Mouse (Mus musculus): ENCODE measurements around the gene Wfdc9. TPM values are rescaled to one million over a fixed set of nuclear protein-coding genes. Genes with fewer than 3 reads are reported as not detected.

Wfdc9 gene
- polyA plus RNA-seq (2015; fragmentation: Nextera tagmentation; extraction: Ambion mirVana), result not detected in 2 replicates

GRCm38 (mm10) chr2:164656483-164656882, at the start of gene Wfdc9:
Gene Wfdc9 (minus strand): TSS chr2:164656583.

GRCm38 (mm10) chr2:164698201-164698600, 41.8 kb upstream of the Wfdc9 start, which contains the start of gene Spint4:
Gene Spint4 (plus strand): TSS chr2:164698501.

DNA sequence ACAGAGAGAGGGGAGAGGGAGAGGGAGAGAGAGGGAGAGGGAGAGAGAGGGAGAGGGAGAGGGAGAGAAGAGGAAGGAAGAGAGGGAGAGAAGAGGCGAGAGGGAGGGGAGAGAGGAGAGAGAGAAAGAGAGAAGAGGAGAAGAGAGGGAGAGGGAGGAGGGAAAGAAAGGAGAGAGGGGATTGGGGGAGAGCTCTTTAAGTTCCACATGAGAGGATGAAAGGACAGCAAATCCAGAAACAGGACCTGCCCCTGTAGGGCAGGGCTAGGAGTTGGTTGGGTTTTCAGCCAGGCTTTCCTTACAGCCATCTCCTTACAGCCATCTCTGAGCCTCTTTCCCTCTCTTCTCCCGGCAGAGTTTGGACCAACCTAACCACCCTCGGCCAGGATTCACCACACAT, 28.4 kb upstream of the Wfdc9 start, which contains the start of gene Wfdc13:
Gene Wfdc13, plus strand, starts transcription at position 301 of the 400 bp plus-strand sequence.

DNA sequence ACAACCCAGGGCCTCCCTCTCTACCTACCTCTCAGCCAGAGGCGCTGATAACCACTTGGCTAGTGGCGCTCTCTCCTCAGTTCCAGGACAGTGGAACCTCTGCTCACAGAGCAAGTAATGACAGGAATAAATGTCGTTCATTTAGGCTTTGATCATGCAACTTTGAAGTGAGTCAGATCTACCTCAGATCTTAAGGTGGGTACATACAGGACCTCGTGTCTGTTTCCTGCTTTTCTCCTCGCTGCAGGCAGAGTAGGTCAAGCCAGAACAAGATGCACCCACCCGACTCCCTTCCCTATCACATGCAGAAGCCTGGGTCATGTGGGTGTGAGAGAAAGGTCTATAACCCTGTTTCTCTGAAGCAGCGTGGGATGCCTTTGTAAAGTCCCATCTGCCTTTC, 17.6 kb upstream of the Wfdc9 start, which contains the start of gene Wfdc11:
Gene Wfdc11, minus strand, starts transcription at position 101 of the 400 bp plus-strand sequence.

GRCm38 (mm10) chr2:164655858-164656257, 525 bp downstream of the Wfdc9 start, which contains the start of gene Wfdc10:
Gene Wfdc10 (plus strand): TSS chr2:164656046.

GRCm38 (mm10) chr2:164638696-164639095, 17.7 kb downstream of the Wfdc9 start, which contains the start of gene Wfdc16:
Gene Wfdc16 (minus strand): TSS chr2:164638796.

DNA sequence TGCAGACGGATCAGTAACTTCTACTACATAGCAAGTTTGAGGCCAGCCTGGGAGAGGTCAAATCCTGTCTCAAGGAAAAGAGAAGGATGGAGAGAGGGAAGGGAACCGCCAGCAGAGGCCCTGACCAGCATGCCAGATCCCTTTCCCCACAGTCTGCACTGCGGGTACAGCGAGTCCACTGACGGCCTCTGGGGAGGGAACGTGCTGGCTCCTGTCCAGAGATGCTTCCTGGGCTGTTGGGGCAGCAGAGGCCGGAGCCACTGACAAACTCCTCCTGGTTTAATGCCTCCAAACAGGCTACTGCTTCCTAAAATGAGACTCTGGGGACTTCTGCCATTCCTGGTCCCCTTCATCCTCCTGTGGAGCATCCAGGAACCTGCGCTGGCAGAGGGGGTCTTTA, 42.9 kb downstream of the Wfdc9 start, which contains the start of the genes Wfdc6b and Wfdc8:
Gene Wfdc6b, plus strand, starts transcription at position 52 of the 400 bp plus-strand sequence.
Gene Wfdc8, minus strand, starts transcription at position 156 of the 400 bp plus-strand sequence.

Other genes with a start within 250 kb of the Wfdc9 start
- 24.0 and 33.9 TPM in 2 replicates for gene Sdc4, start 212.7 kb downstream of the Wfdc9 start, polyA plus RNA-seq (2015; fragmentation: Nextera tagmentation; extraction: Ambion mirVana)
- gene Sys1, start 199.6 kb downstream of the Wfdc9 start, polyA plus RNA-seq (2015; fragmentation: Nextera tagmentation; extraction: Ambion mirVana), result 50.7 and 54.5 TPM in 2 replicates
- gene Gm20458, start 195.6 kb downstream of the Wfdc9 start, polyA plus RNA-seq (2015; fragmentation: Nextera tagmentation; extraction: Ambion mirVana), result 5.4 and 7.5 TPM in 2 replicates
- gene Trp53tg5, start 182.9 kb downstream of the Wfdc9 start, polyA plus RNA-seq (2015; fragmentation: Nextera tagmentation; extraction: Ambion mirVana), result not detected in 2 replicates
- 1.9 and 3.2 TPM in 2 replicates for gene Dbndd2, start 170.5 kb downstream of the Wfdc9 start, polyA plus RNA-seq (2015; fragmentation: Nextera tagmentation; extraction: Ambion mirVana)
- gene Pigt, start 159.1 kb downstream of the Wfdc9 start, polyA plus RNA-seq (2015; fragmentation: Nextera tagmentation; extraction: Ambion mirVana), result 32.0 and 38.4 TPM in 2 replicates
- 1.6 and 2.4 TPM in 2 replicates for gene Wfdc2, start 94.2 kb downstream of the Wfdc9 start, polyA plus RNA-seq (2015; fragmentation: Nextera tagmentation; extraction: Ambion mirVana)
- gene Spint3, start 83.1 kb downstream of the Wfdc9 start, polyA plus RNA-seq (2015; fragmentation: Nextera tagmentation; extraction: Ambion mirVana), result not detected in 2 replicates
- gene Wfdc6a, start 71.1 kb downstream of the Wfdc9 start, polyA plus RNA-seq (2015; fragmentation: Nextera tagmentation; extraction: Ambion mirVana), result 0.22 and 0.31 TPM in 2 replicates
- not detected in 2 replicates for gene Eppin, start 63.0 kb downstream of the Wfdc9 start, polyA plus RNA-seq (2015; fragmentation: Nextera tagmentation; extraction: Ambion mirVana)
- not detected in 2 replicates for gene Wfdc6b, start 43.1 kb downstream of the Wfdc9 start, polyA plus RNA-seq (2015; fragmentation: Nextera tagmentation; extraction: Ambion mirVana)
- not detected in 2 replicates for gene Wfdc8, start 43.0 kb downstream of the Wfdc9 start, polyA plus RNA-seq (2015; fragmentation: Nextera tagmentation; extraction: Ambion mirVana)
- gene Wfdc16, start 17.8 kb downstream of the Wfdc9 start, polyA plus RNA-seq (2015; fragmentation: Nextera tagmentation; extraction: Ambion mirVana), result not detected in 2 replicates
- gene Wfdc10, start 537 bp downstream of the Wfdc9 start, polyA plus RNA-seq (2015; fragmentation: Nextera tagmentation; extraction: Ambion mirVana), result not detected in 2 replicates
- not detected in 2 replicates for gene Wfdc11, start 17.5 kb upstream of the Wfdc9 start, polyA plus RNA-seq (2015; fragmentation: Nextera tagmentation; extraction: Ambion mirVana)
- gene Wfdc13, start 28.5 kb upstream of the Wfdc9 start, polyA plus RNA-seq (2015; fragmentation: Nextera tagmentation; extraction: Ambion mirVana), result not detected in 2 replicates
- gene Spint4, start 41.9 kb upstream of the Wfdc9 start, polyA plus RNA-seq (2015; fragmentation: Nextera tagmentation; extraction: Ambion mirVana), result not detected in 2 replicates
- gene Spint5, start 58.7 kb upstream of the Wfdc9 start, polyA plus RNA-seq (2015; fragmentation: Nextera tagmentation; extraction: Ambion mirVana), result not detected in 2 replicates
- gene Wfdc3, start 89.3 kb upstream of the Wfdc9 start, polyA plus RNA-seq (2015; fragmentation: Nextera tagmentation; extraction: Ambion mirVana), result 1.5 and 1.9 TPM in 2 replicates
- gene Dnttip1, start 89.4 kb upstream of the Wfdc9 start, polyA plus RNA-seq (2015; fragmentation: Nextera tagmentation; extraction: Ambion mirVana), result 57.5 and 59.2 TPM in 2 replicates
- gene Ube2c, start 113.3 kb upstream of the Wfdc9 start, polyA plus RNA-seq (2015; fragmentation: Nextera tagmentation; extraction: Ambion mirVana), result 603 and 708 TPM in 2 replicates
- gene Tnnc2, start 123.4 kb upstream of the Wfdc9 start, polyA plus RNA-seq (2015; fragmentation: Nextera tagmentation; extraction: Ambion mirVana), result 0.84 and 1.7 TPM in 2 replicates
- gene Snx21, start 129.2 kb upstream of the Wfdc9 start, polyA plus RNA-seq (2015; fragmentation: Nextera tagmentation; extraction: Ambion mirVana), result 7.1 and 8.2 TPM in 2 replicates
- gene Acot8, start 148.3 kb upstream of the Wfdc9 start, polyA plus RNA-seq (2015; fragmentation: Nextera tagmentation; extraction: Ambion mirVana), result 18.3 and 21.1 TPM in 2 replicates
- gene Zswim3, start 148.5 kb upstream of the Wfdc9 start, polyA plus RNA-seq (2015; fragmentation: Nextera tagmentation; extraction: Ambion mirVana), result 4.2 and 4.7 TPM in 2 replicates
- 4.9 and 5.9 TPM in 2 replicates for gene Zswim1, start 166.1 kb upstream of the Wfdc9 start, polyA plus RNA-seq (2015; fragmentation: Nextera tagmentation; extraction: Ambion mirVana)
- gene Spata25, start 172.0 kb upstream of the Wfdc9 start, polyA plus RNA-seq (2015; fragmentation: Nextera tagmentation; extraction: Ambion mirVana), result not detected in 2 replicates
- 71.3 and 90.5 TPM in 2 replicates for gene Ctsa, start 176.3 kb upstream of the Wfdc9 start, polyA plus RNA-seq (2015; fragmentation: Nextera tagmentation; extraction: Ambion mirVana)
- gene Neurl2, start 176.9 kb upstream of the Wfdc9 start, polyA plus RNA-seq (2015; fragmentation: Nextera tagmentation; extraction: Ambion mirVana), result 3.3 and 3.9 TPM in 2 replicates
- gene Pltp, start 201.1 kb upstream of the Wfdc9 start, polyA plus RNA-seq (2015; fragmentation: Nextera tagmentation; extraction: Ambion mirVana), result 8.5 and 12.7 TPM in 2 replicates
- gene Pcif1, start 222.7 kb upstream of the Wfdc9 start, polyA plus RNA-seq (2015; fragmentation: Nextera tagmentation; extraction: Ambion mirVana), result 62.6 and 71.6 TPM in 2 replicates